Mouse (Mus musculus) liver, adult 2 months (tissue): ENCODE results near the gene Shq1. TPM values are rescaled to one million over a fixed set of nuclear protein-coding genes. Genes with fewer than 3 reads are reported as not detected.
A peak's percentile ranks its signal among the peaks of the same experiment; 100 is the strongest.

Experiments
- DNase-seq: peaks from one replicate; pipeline ENCODE4 v3.0.0-alpha.2; 2011; ENCODE audit warnings: low read depth, low spot score; ENCODE audit errors: extremely low read depth
- H3K27ac ChIP-seq: fragments of 200-500 bp; replicated peaks from 2 replicates; pipeline ENCODE4 v1.5.1; 2012; ENCODE audit warnings: low read depth, mild to moderate bottlenecking, control low read depth, inconsistent platforms, low read length; ENCODE audit not compliant: insufficient read depth
- H3K27me3 ChIP-seq: fragments of 200-500 bp; 2 replicates; pipeline ENCODE4 v1.6.1; 2012; ENCODE audit warnings: mild to moderate bottlenecking, moderate library complexity, low read length, inconsistent platforms; ENCODE audit not compliant: control insufficient read depth, insufficient read depth
- H3K36me3 ChIP-seq: fragments of 200-500 bp; 2 replicates; pipeline ENCODE4 v1.6.1; 2012; ENCODE audit warnings: low read length, inconsistent platforms; ENCODE audit not compliant: control insufficient read depth, insufficient read depth
- H3K4me1 ChIP-seq: fragments of 200-500 bp; 2 replicates; pipeline ENCODE4 v1.6.1; 2011; ENCODE audit warnings: low read length; ENCODE audit not compliant: control insufficient read depth, insufficient read depth
- H3K4me3 ChIP-seq: fragments of 200-500 bp; 2 replicates; pipeline ENCODE4 v1.5.1; 2011; ENCODE audit warnings: low read depth, mild to moderate bottlenecking, control low read depth, low read length, moderate library complexity; ENCODE audit not compliant: insufficient read depth
- H3K79me2 ChIP-seq: fragments of 200-500 bp; 2 replicates; pipeline ENCODE4 v1.6.1; 2012; ENCODE audit warnings: inconsistent platforms, mild to moderate bottlenecking, low read length, moderate library complexity; ENCODE audit not compliant: control insufficient read depth, insufficient read depth
- H3K9ac ChIP-seq: fragments of 200-500 bp; 2 replicates; pipeline ENCODE4 v1.6.1; 2012; ENCODE audit warnings: low read depth, mild to moderate bottlenecking, control low read depth, inconsistent platforms, low read length
- CTCF ChIP-seq: fragments of 200-500 bp; IDR thresholded peaks from 2 replicates; pipeline ENCODE4 v1.5.1; 2011; ENCODE audit warnings: low read depth, low read length, control low read depth
- POLR2A ChIP-seq: fragments of 200-500 bp; IDR thresholded peaks from 2 replicates; pipeline ENCODE4 v1.6.1; 2011; ENCODE audit warnings: low read length, control low read depth; ENCODE audit not compliant: insufficient read depth; ENCODE audit errors: extremely low read depth
- WGBS: fragments of 180-500 bp; shearing (Covaris S2); methylation state at CpG from one replicate; pipeline ENCODE4 v1.1.7; 2018; 5-methylcytosine and 5-hydroxymethylcytosine counted together
- polyA plus RNA-seq: library from polyadenylated mRNA; depleted of rRNA; stranded (reverse); fragments of >200 nt; gene quantifications from 2 replicates; pipeline ENCODE4 v1.2.3, GENCODE M21; 2012
- total RNA-seq: library from RNA; depleted of rRNA; stranded (reverse); fragments of >200 nt; gene quantifications from 2 replicates; pipeline ENCODE4 v1.2.3, GENCODE M21; 2014

Gene Shq1
- total and polyA plus RNA-seq, 2 experiments = 3.2 to 4.3 TPM

- Histone ChIP-seq H3K36me3 (peaks cover 9% of the 10 kb centered on the region), H3K79me2 (no peaks in the 10 kb centered on the region), H3K27me3 (no peaks in the 10 kb centered on the region), H3K4me1 (peaks cover 1% of the 10 kb centered on the region; the same call in 1 of the 2 replicates), H3K4me3 (no peak overlapping the region), H3K9ac (no peak overlapping the region), H3K27ac (no peak overlapping the region)
- 46% methylated on average over 15 of the region's 15 CpGs for WGBS
- DNase-seq = peak; percentile 91
- TF ChIP-seq POLR2A = no peak
- no peak for TF ChIP-seq CTCF
These were observed 26.3 kb downstream of the Shq1 start for GRCm38 (mm10) chr6:100644631-100645030.

GRCm38 (mm10) chr6:100642786-100643185 is 28.2 kb downstream of the Shq1 start:
- 96% methylated on average over 2 of the region's 2 CpGs for WGBS
- no peak for TF ChIP-seq CTCF
- no peak for TF ChIP-seq POLR2A
- Histone ChIP-seq H3K4me3 (no peak overlapping the region), H3K36me3 (peaks cover 4% of the 10 kb centered on the region), H3K27ac (no peak overlapping the region), H3K9ac (no peak overlapping the region), H3K4me1 (peaks cover 1% of the 10 kb centered on the region; the same call in 1 of the 2 replicates), H3K79me2 (no peaks in the 10 kb centered on the region), H3K27me3 (no peaks in the 10 kb centered on the region)
- no peak for DNase-seq

- Histone ChIP-seq H3K79me2 (no peaks in the 10 kb centered on the region), H3K36me3 (no peaks in the 10 kb centered on the region; the same call in 1 of the 2 replicates), H3K27ac (no peak overlapping the region), H3K4me3 (no peak overlapping the region), H3K9ac (no peak overlapping the region), H3K27me3 (no peaks in the 10 kb centered on the region), H3K4me1 (no peaks in the 10 kb centered on the region; the same call in 1 of the 2 replicates)
- 97% methylated on average over 1 of the region's 1 CpGs for WGBS
- TF ChIP-seq CTCF (no peak), POLR2A (no peak)
- DNase-seq = no peak
These were observed 30.4 kb downstream of the Shq1 start for GRCm38 (mm10) chr6:100640591-100640990.

GRCm38 (mm10) chr6:100629086-100629485 is 41.9 kb downstream of the Shq1 start:
- 23% methylated on average over 6 of the region's 6 CpGs for WGBS
- Histone ChIP-seq H3K9ac (no peak overlapping the region), H3K27ac (no peak overlapping the region)

GRCm38 (mm10) chr6:100628223-100628622 is 42.7 kb downstream of the Shq1 start:
- WGBS = 87% methylated on average over 3 of the region's 3 CpGs
- no peak for DNase-seq
- no peak overlapping the region for H3K4me3 ChIP-seq

More at GRCm38 (mm10) chr6:100629086-100629485, 41.9 kb downstream of the Shq1 start:
- H3K36me3 ChIP-seq = peaks cover 8% of the 10 kb centered on the region
- TF ChIP-seq CTCF = no peak
- no peak for TF ChIP-seq POLR2A
- H3K79me2 ChIP-seq = no peaks in the 10 kb centered on the region
- no peaks in the 10 kb centered on the region for H3K27me3 ChIP-seq
- H3K4me1 ChIP-seq = peaks cover 10% of the 10 kb centered on the region
- H3K4me3 ChIP-seq = no peak overlapping the region
- peak; percentile 90 for DNase-seq

GRCm38 (mm10) chr6:100623922-100624321 is 47.0 kb downstream of the Shq1 start:
- Histone ChIP-seq H3K27ac (no peak overlapping the region), H3K27me3 (no peaks in the 10 kb centered on the region), H3K36me3 (no peaks in the 10 kb centered on the region; the same call in 1 of the 2 replicates), H3K4me3 (no peak overlapping the region), H3K79me2 (no peaks in the 10 kb centered on the region), H3K9ac (no peak overlapping the region), H3K4me1 (peaks cover 7% of the 10 kb centered on the region; the same call in 1 of the 2 replicates)
- 100% methylated on average over 2 of the region's 2 CpGs for WGBS
- TF ChIP-seq POLR2A = no peak
- no peak for TF ChIP-seq CTCF
- no peak for DNase-seq

More at GRCm38 (mm10) chr6:100628223-100628622, 42.7 kb downstream of the Shq1 start:
- no peaks in the 10 kb centered on the region for H3K27me3 ChIP-seq
- no peak overlapping the region for H3K9ac ChIP-seq
- peaks cover 8% of the 10 kb centered on the region for H3K36me3 ChIP-seq
- no peaks in the 10 kb centered on the region for H3K79me2 ChIP-seq
- no peak overlapping the region for H3K27ac ChIP-seq
- TF ChIP-seq CTCF (no peak), POLR2A (no peak)
- H3K4me1 ChIP-seq = peaks cover 10% of the 10 kb centered on the region
